Comparison of ENCODE assay signal across 9 mouse cellular contexts in genomic region chr14:122249123-122249522, GRCm38 (mm10).
DNase-seq lines count a peak whose midpoint lies in the region; ATAC-seq and TF ChIP-seq lines count a peak whose summit lies in the region.
"Had no signal": no experiment of that assay in that cellular context is flagged by ENCODE, and none has a peak within 500 bp of the region (broad histone marks: within the 10 kb centered on the region; RNA-seq: fewer than 3 reads in every experiment).

No protein-coding gene starts in this region.

- no peaks in the 10 kb centered on the region for H3K4me1 ChIP-seq in small intestine, adult 2 months (ENCODE audit: control insufficient read depth, insufficient read depth, insufficient read length, low read length)

- no peak overlapping the region for H3K4me3 ChIP-seq in left cerebral cortex, adult 2 months
- no peak overlapping the region for H3K4me3 ChIP-seq in small intestine, adult 2 months (ENCODE audit: low read depth, low read length)

- H3K36me3 ChIP-seq in small intestine, adult 2 months (ENCODE audit: control insufficient read depth, insufficient read depth, low read length) = no peaks in the 10 kb centered on the region

- H3K27ac ChIP-seq in left cerebral cortex, adult 2 months = no peak overlapping the region
- no peak overlapping the region for H3K27ac ChIP-seq in small intestine, adult 2 months (ENCODE audit: insufficient read depth, low read depth, low read length)

- peak; percentile 36 for TF ChIP-seq CTCF in left cerebral cortex, adult 2 months (IDR thresholded peaks at IDR 0.05)
- peak; percentile 45; the same call in 1 of the 2 replicates for TF ChIP-seq CTCF in small intestine, adult 2 months (IDR thresholded peaks at IDR 0.05; ENCODE audit: extremely low read depth, insufficient read length, insufficient replicate concordance, low read depth, low read length)

- intact Hi-C loops in left cerebral cortex, adult 2 months (cut with DNase I) = no loop called here
- intact Hi-C loops in left cerebral cortex, postnatal 36 days (cut with DNase I) = no loop called here

- no peaks in the 10 kb centered on the region for H3K27me3 ChIP-seq in small intestine, adult 2 months (ENCODE audit: control insufficient read depth, insufficient read depth, low read length)

- WGBS in small intestine, adult 2 months = 86% methylated on average over 3 of the region's 3 CpGs

- ATAC-seq in CD4-positive, CD25-positive, alpha-beta regulatory T cell, adult 4 months = no peak
- ATAC-seq: intestine, embryonic 16.5 days had no signal

- DNase-seq in CD4-positive, CD25-positive, alpha-beta regulatory T cell, adult 2 months (ENCODE audit: low read depth, low spot score) = peak; percentile 50
- DNase-seq in left cerebral cortex, adult 2 months (ENCODE audit: extremely low spot score in 1 of 2, low spot score in 2 of 2) = no peak
- DNase-seq in left cerebral cortex, postnatal 36 days (ENCODE audit: low spot score in 2 of 2) = no peak
- peak; percentile 76 for DNase-seq in ZHBTc4 (ENCODE audit: low read depth, low spot score)
- no peak for DNase-seq in layer of hippocampus, adult 11-12 months (ENCODE audit: low spot score)
- no peak for DNase-seq in right cerebral cortex, adult 2 months (ENCODE audit: low spot score in 2 of 2)

- no peak for TF ChIP-seq POLR2A in small intestine, adult 2 months (IDR thresholded peaks at IDR 0.05; ENCODE audit: low read depth, low read length)

Comparison
In these comparisons a context has a peak if more than half of its experiments do, and no peak if none do; other contexts are left out.
1. DNase-seq: peak in CD4-positive, CD25-positive, alpha-beta regulatory T cell, adult 2 months (single experiment) and ZHBTc4 (single experiment); none in left cerebral cortex, adult 2 months (0 of 2), left cerebral cortex, postnatal 36 days (0 of 2), layer of hippocampus, adult 11-12 months (single experiment) and right cerebral cortex, adult 2 months (0 of 2).